Mouse (Mus musculus) cerebellum, adult 8-10 months (tissue): Measurements from ENCODE around the gene Kdm5a.

Source experiments
- DNase-seq: peaks from one replicate; pipeline ENCODE4 v3.0.0; 2022

Gene Kdm5a

GRCm38 (mm10) chr6:120472455-120473140, 108.7 kb downstream of the Kdm5a start:
- no peak for DNase-seq

- no peak for DNase-seq
Observed at GRCm38 (mm10) chr6:120473427-120473826, 109.5 kb downstream of the Kdm5a start.

GRCm38 (mm10) chr6:120475288-120475687, 111.4 kb downstream of the Kdm5a start:
- no peak for DNase-seq

GRCm38 (mm10) chr6:120479302-120479701, 115.4 kb downstream of the Kdm5a start:
- DNase-seq: no peak

GRCm38 (mm10) chr6:120480361-120480760, 116.4 kb downstream of the Kdm5a start:
- no peak for DNase-seq

GRCm38 (mm10) chr6:120481538-120481937, 117.6 kb downstream of the Kdm5a start:
- DNase-seq: no peak

GRCm38 (mm10) chr6:120482021-120482420, 118.1 kb downstream of the Kdm5a start:
- DNase-seq: no peak

- no peak for DNase-seq
Observed at GRCm38 (mm10) chr6:120482756-120483155, 118.8 kb downstream of the Kdm5a start.

- no peak for DNase-seq
Observed at GRCm38 (mm10) chr6:120483211-120483626, 119.3 kb downstream of the Kdm5a start.

GRCm38 (mm10) chr6:120485038-120485437, 121.1 kb downstream of the Kdm5a start:
- DNase-seq: no peak

- no peak for DNase-seq
Observed at GRCm38 (mm10) chr6:120486051-120486510, 122.2 kb downstream of the Kdm5a start.

- no peak for DNase-seq
Observed at GRCm38 (mm10) chr6:120488647-120489046, 124.7 kb downstream of the Kdm5a start.

- DNase-seq: no peak
Observed at GRCm38 (mm10) chr6:120489461-120489860, 125.5 kb downstream of the Kdm5a start.

- no peak for DNase-seq
Observed at GRCm38 (mm10) chr6:120491064-120491463, 127.1 kb downstream of the Kdm5a start.

GRCm38 (mm10) chr6:120491862-120492498, 128.1 kb downstream of the Kdm5a start:
- DNase-seq: no peak

GRCm38 (mm10) chr6:120492499-120493373, 128.8 kb downstream of the Kdm5a start:
- DNase-seq: no peak

GRCm38 (mm10) chr6:120493374-120494181, 129.7 kb downstream of the Kdm5a start, which contains the start of gene Tmem121b:
Gene Tmem121b, minus strand, starts transcription at chr6:120493807.
- DNase-seq: peak; percentile 61
